ENCODE assay signal across 10 mouse cellular contexts in the genomic region with DNA sequence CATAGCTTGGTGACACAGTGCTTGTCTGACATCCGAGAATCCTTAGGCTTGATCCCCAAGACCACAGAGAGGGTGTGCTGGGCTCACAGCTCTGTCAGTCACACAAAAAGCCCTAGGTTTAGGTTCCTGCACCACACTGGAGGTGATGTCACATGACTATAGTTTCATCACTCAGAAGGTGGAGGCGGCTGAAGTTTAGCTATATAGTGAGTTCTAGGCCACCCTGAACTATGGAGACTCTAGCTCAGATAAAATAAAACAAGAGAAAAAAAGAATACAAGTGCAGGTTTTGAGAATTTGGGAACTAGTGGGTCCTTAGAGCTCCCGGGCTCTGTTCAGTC. TPM values are rescaled to one million over a fixed set of nuclear protein-coding genes. Genes with fewer than 3 reads are reported as not detected.
DNase-seq lines count a peak whose midpoint lies in the region; ATAC-seq and TF ChIP-seq lines count a peak whose summit lies in the region.
"Had no signal": no experiment of that assay in that cellular context is flagged by ENCODE, and none has a peak within 500 bp of the region (broad histone marks: within the 10 kb centered on the region; RNA-seq: fewer than 3 reads in every experiment).

No protein-coding gene starts in this region.

- H3K9me3 ChIP-seq in forebrain, embryonic 10.5 days = no peaks in the 10 kb centered on the region
- no peaks in the 10 kb centered on the region for H3K9me3 ChIP-seq in forebrain, embryonic 16.5 days (ENCODE audit: control insufficient read depth, low read length)
- H3K9me3 ChIP-seq in embryonic facial prominence, embryonic 15.5 days (replicated peaks) = no peaks in the 10 kb centered on the region

- H3K4me2 ChIP-seq in forebrain, embryonic 16.5 days (ENCODE audit: low read length) = no peak overlapping the region
- no peak overlapping the region for H3K4me2 ChIP-seq in embryonic facial prominence, embryonic 15.5 days (replicated peaks)

- ATAC-seq in forebrain, embryonic 16.5 days = no peak
- no peak for ATAC-seq in embryonic facial prominence, embryonic 15.5 days (ENCODE audit: insufficient number of reproducible peaks, low FRiP score, low TSS enrichment, low read depth)
- peak; percentile 13 for ATAC-seq in monocyte, adult 5-6 weeks (replicated peaks; ENCODE audit: insufficient number of reproducible peaks, low FRiP score, low TSS enrichment, poor library complexity, severe bottlenecking)

- H3K9ac ChIP-seq in forebrain, embryonic 16.5 days (replicated peaks; ENCODE audit: low read depth, low read length) = no peak overlapping the region
- no peak overlapping the region for H3K9ac ChIP-seq in embryonic facial prominence, embryonic 15.5 days

- H3K36me3 ChIP-seq in forebrain, embryonic 10.5 days (replicated peaks) = no peaks in the 10 kb centered on the region
- H3K36me3 ChIP-seq in forebrain, embryonic 16.5 days (ENCODE audit: control insufficient read depth, insufficient read depth) = no peaks in the 10 kb centered on the region
- H3K36me3 ChIP-seq in embryonic facial prominence, embryonic 15.5 days = no peaks in the 10 kb centered on the region

- DNase-seq in forebrain, embryonic 10.5 days (ENCODE audit: extremely low spot score, low spot score) = no peak
- no peak for DNase-seq in layer of hippocampus, adult 2 months (ENCODE audit: low spot score in 2 of 2)
- DNase-seq in layer of hippocampus, postnatal 36 days = no peak
- no peak for DNase-seq in right cerebral cortex, adult 18-20 months
- DNase-seq in yolk sac, embryonic 10.5 days (ENCODE audit: low spot score) = no peak
- DNase-seq: cerebellum, postnatal 25 days; thymus, postnatal 14 days had no signal

- H3K27ac ChIP-seq in forebrain, embryonic 10.5 days = 0 out of 2 replicates have a peak overlapping the region, but pooled peaks have one; percentile 1
- H3K27ac ChIP-seq in forebrain, embryonic 16.5 days (ENCODE audit: low read length) = no peak overlapping the region
- peak overlapping the region; percentile 21 for H3K27ac ChIP-seq in layer of hippocampus, adult 2 months
- peak overlapping the region; percentile 85 for H3K27ac ChIP-seq in embryonic facial prominence, embryonic 15.5 days (replicated peaks)

- H3K27me3 ChIP-seq in forebrain, embryonic 10.5 days (ENCODE audit: poor library complexity, severe bottlenecking) = no peaks in the 10 kb centered on the region
- no peaks in the 10 kb centered on the region for H3K27me3 ChIP-seq in forebrain, embryonic 16.5 days (replicated peaks; ENCODE audit: control insufficient read depth, insufficient read depth, low read length)
- no peaks in the 10 kb centered on the region for H3K27me3 ChIP-seq in embryonic facial prominence, embryonic 15.5 days

- no peak for TF ChIP-seq CTCF in layer of hippocampus, adult 2 months (conservative IDR thresholded peaks at IDR 0.05)

- no peak overlapping the region for H3K4me3 ChIP-seq in forebrain, embryonic 10.5 days
- no peak overlapping the region for H3K4me3 ChIP-seq in forebrain, embryonic 16.5 days (replicated peaks; ENCODE audit: low read length)
- H3K4me3 ChIP-seq in layer of hippocampus, adult 2 months = no peak overlapping the region
- no peak overlapping the region for H3K4me3 ChIP-seq in embryonic facial prominence, embryonic 15.5 days (replicated peaks)

- WGBS in forebrain, embryonic 10.5 days = 90% methylated on average over 3 of the region's 3 CpGs
- WGBS in forebrain, embryonic 16.5 days = 89% methylated on average over 3 of the region's 3 CpGs
- WGBS in embryonic facial prominence, embryonic 15.5 days = 71% methylated on average over 3 of the region's 3 CpGs

- H3K4me1 ChIP-seq in forebrain, embryonic 10.5 days = peaks cover 20% of the 10 kb centered on the region
- no peaks in the 10 kb centered on the region for H3K4me1 ChIP-seq in forebrain, embryonic 16.5 days (replicated peaks; ENCODE audit: control insufficient read depth, insufficient read depth, low read length)
- H3K4me1 ChIP-seq in embryonic facial prominence, embryonic 15.5 days = peaks cover 20% of the 10 kb centered on the region; the same call in 1 of the 2 replicates

RNA-seq across cellular contexts. Expression of a gene that starts 7.6 kb away (rescaled TPM):
- polyA plus RNA-seq in forebrain, embryonic 10.5 days (2016; fragmentation: Nextera tagmentation; extraction: Ambion mirVana) = 42.1 and 42.9 TPM in 2 replicates
- polyA plus RNA-seq in forebrain, embryonic 16.5 days (2015; fragmentation: Nextera tagmentation; extraction: Ambion mirVana) = 43.4 and 48.3 TPM in 2 replicates
- total RNA-seq in layer of hippocampus, adult 2 months (2021) = 10 to 100 TPM; 49.6 to 55.2 TPM
- 10 to 100 TPM; 60.8 to 61.3 TPM for total RNA-seq in layer of hippocampus, postnatal 36 days (2021)
- 51.8 and 55.4 TPM in 2 replicates for polyA plus RNA-seq in embryonic facial prominence, embryonic 15.5 days (2015; fragmentation: Nextera tagmentation; extraction: Ambion mirVana)
- 678 to 973 TPM (median 884 TPM) in 3 replicates for total RNA-seq in monocyte, adult 5-6 weeks (2017)

RNA-seq across cellular contexts. Expression of a gene that starts 26.2 kb away (rescaled TPM):
- polyA plus RNA-seq in forebrain, embryonic 10.5 days (2016; fragmentation: Nextera tagmentation; extraction: Ambion mirVana) = 85.8 and 86.5 TPM in 2 replicates
- polyA plus RNA-seq in forebrain, embryonic 16.5 days (2015; fragmentation: Nextera tagmentation; extraction: Ambion mirVana) = 113 and 124 TPM in 2 replicates
- 100 to 1,000 TPM; 302 to 322 TPM for total RNA-seq in layer of hippocampus, adult 2 months (2021)
- 100 to 1,000 TPM; 310 TPM for total RNA-seq in layer of hippocampus, postnatal 36 days (2021)
- polyA plus RNA-seq in embryonic facial prominence, embryonic 15.5 days (2015; fragmentation: Nextera tagmentation; extraction: Ambion mirVana) = 74.8 and 77.9 TPM in 2 replicates
- 127 to 153 TPM (median 131 TPM) in 3 replicates for total RNA-seq in monocyte, adult 5-6 weeks (2017)

RNA-seq across cellular contexts. Expression of a gene that starts 36.7 kb away (rescaled TPM):
- polyA plus RNA-seq in forebrain, embryonic 10.5 days (2016; fragmentation: Nextera tagmentation; extraction: Ambion mirVana) = 0.84 and 1.6 TPM in 2 replicates
- polyA plus RNA-seq in forebrain, embryonic 16.5 days (2015; fragmentation: Nextera tagmentation; extraction: Ambion mirVana) = 0.48 and 1.2 TPM in 2 replicates
- 1 to 10 TPM; 7.0 to 7.9 TPM for total RNA-seq in layer of hippocampus, adult 2 months (2021)
- total RNA-seq in layer of hippocampus, postnatal 36 days (2021) = 1 to 10 TPM; 5.0 to 5.1 TPM
- 3.8 and 4.2 TPM in 2 replicates for polyA plus RNA-seq in embryonic facial prominence, embryonic 15.5 days (2015; fragmentation: Nextera tagmentation; extraction: Ambion mirVana)
- total RNA-seq in monocyte, adult 5-6 weeks (2017) = 0.38 to 7.2 TPM (median 0.53 TPM) in 3 replicates

Comparison
In these comparisons a context has a peak if more than half of its experiments do, and no peak if none do; other contexts are left out.
1. RNA of a gene that starts 7.6 kb away (total RNA-seq): 678 to 973 TPM in monocyte, adult 5-6 weeks; 60.8 to 61.3 TPM in layer of hippocampus, postnatal 36 days and 49.6 to 55.2 TPM in layer of hippocampus, adult 2 months; every median in the first group is over 10 times any median in the second.